Mouse (Mus musculus) gastrocnemius, adult 18-20 months (tissue): ENCODE data around the gene Prdx1. TPM values are rescaled to one million over a fixed set of nuclear protein-coding genes. Genes with fewer than 3 reads are reported as not detected.
"Not testable (repeated sequence)": the region's sequence is repeated elsewhere in the genome, so short reads cannot be mapped to it uniquely, and the experiment has no call there.

Experiments
- DNase-seq: peaks from one replicate; pipeline ENCODE4 v3.0.0; 2021; ENCODE audit warnings: low spot score
- long read RNA-seq, 2 experiments: library from polyadenylated mRNA; stranded (forward); transcript quantifications; one replicate each; pipeline ENCODE4 v2.0.0; 2021
- total RNA-seq, 2 experiments: library from RNA; stranded (reverse); gene quantifications; 2 replicates each; pipeline ENCODE4 v1.2.3; 2021

The Prdx1 gene
- total RNA-seq, result 100 to 1,000 TPM; 267 to 272 TPM
- long read RNA-seq, experiment 1, transcript Prdx1-204 (6 exons, 2,294 nt), result major isoform, 534 of 547 reads
- long read RNA-seq, experiment 1, partial matches to known transcripts, result 3 of 547 reads
- long read RNA-seq, experiment 1, other reads (novel, unspliced or antisense), result 7 of 547 reads
- long read RNA-seq, experiment 2, transcript Prdx1-204 (6 exons, 2,294 nt), result major isoform, 449 of 457 reads
- long read RNA-seq, experiment 2, partial matches to known transcripts, result 5 of 457 reads
- long read RNA-seq, experiment 2, other reads (novel, unspliced or antisense), result 2 of 457 reads

DNA sequence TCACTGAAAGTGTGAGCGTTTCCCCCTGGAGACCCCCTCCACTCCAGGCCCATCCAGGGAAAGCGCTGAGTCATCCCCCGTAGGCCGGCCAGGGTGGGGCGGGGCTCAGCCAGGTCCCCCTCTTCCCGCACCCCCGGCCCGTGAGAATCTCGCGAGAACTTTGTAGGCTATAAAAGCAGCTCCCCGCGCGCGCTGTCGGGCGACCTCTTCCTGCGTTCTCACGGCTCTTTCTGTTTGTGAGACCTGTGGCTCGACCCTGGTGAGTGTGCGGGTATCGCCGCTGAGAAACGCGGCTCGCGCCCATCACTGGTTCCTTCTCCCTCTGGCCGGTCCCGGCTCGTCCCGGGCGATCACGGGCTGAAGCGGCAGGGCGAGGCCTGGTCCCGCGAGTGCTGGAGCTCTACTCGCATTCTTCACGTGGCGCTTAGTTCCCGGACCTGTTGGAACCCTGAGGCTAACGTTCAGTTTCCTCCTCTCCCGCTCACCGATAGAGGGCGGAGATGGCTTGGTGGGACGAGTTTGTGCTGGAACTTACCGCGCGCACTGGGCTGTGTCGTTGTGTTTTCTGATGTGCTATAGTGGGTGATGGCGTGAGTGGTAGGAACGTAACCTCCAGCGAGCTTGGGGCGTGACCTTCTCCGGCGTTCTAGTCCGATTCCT is at the start of gene Prdx1:
Gene Prdx1, plus strand, starts transcription at position 143 of the 660 bp plus-strand sequence.
- DNase-seq, result peak; percentile 96

DNA sequence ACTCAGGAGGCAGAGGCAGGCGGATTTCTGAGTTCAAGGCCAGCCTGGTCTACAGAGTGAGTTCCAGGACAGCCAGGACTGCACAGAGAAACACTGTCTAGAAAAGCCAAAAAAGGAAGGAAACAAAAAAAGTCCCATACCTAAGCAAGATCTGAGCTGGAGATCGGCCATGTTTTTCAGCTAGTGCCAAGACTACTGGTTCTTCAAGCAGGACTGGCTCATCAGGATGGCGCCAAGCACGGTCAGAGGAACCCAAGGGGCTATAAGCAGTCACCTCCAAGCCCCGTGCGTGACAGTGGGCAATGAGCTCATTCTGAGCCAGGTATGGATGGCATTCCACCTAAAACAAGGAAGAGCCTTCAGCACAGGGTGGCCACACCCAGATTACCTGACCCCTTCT is 46.5 kb upstream of the Prdx1 start:
- no peak for DNase-seq

DNA sequence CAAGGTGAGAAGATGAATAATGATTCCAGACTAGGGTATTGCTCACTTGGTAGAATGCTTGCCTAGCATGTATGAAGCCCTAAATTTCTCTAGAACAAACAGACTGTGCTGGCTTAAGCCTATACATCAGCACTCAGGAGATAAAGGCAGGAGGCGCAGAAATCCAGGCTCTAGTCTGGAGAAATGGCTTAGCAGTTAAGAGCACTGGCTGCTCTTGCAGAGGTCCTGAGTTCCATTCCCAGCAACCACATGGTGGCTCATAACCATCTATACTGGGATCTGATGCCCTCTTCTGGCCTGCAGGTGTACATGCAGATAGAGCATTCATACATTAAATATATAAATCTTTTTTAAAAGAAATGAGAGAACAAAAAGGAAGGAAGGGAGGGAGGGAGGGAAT is 43.3 kb upstream of the Prdx1 start:
- DNase-seq, result no peak

DNA sequence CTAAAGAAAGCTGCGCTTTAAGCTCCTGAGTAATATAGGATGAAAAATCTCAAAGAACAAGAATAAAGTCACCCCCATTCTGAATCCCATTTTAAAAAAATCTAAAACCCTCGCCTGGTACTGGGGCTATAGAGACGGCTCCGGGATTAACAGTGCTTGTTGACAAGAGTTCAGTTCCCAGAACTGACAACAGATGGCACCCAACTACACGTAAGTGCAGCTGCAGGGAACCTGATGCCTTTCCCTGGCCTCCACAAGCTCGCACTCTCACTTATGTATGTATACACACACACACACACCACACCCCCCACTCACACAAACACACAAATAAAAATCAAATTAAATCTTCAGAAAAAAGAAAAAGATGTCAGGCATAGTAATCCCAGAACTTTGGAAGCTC is 41.0 kb upstream of the Prdx1 start:
- DNase-seq, result peak; percentile 28

DNA sequence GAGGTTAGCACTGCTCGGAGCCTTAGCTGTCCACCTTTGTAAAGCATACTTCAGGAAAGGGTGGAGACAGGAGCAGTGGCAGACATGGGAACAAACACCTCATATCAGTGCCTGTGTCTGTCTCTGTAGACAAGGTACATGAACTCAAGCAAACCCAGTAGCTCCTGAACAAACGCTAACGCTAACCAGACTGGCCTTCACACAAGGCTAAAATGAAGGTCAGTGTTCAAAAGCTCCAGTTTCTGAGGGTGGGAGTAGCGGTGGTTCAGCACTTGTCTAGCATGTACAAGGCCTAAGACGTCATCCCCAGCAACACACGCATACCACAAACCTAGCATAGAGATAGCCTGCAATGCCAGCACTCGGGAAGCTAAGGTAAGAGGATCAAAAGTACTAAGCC is 39.7 kb upstream of the Prdx1 start:
- no peak for DNase-seq

DNA sequence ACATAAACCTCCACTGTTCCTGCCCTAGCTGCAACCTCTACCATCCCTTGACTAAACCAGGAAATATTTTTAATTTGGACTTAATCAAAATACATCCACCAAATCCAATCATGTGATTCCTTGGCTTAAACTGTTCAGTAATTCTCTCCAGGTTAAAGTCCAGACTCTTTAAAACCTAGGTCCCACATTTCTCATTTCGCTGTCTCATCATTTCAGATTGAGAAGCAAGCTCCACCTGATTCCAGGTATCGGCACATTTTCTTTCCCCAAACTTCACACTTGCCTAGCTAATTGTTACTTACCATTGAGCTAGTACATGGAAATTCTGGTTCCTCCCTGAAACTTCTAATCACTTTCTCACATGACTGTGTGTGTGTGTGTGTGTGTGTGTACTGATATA is 35.9 kb upstream of the Prdx1 start:
- DNase-seq, result no peak

DNA sequence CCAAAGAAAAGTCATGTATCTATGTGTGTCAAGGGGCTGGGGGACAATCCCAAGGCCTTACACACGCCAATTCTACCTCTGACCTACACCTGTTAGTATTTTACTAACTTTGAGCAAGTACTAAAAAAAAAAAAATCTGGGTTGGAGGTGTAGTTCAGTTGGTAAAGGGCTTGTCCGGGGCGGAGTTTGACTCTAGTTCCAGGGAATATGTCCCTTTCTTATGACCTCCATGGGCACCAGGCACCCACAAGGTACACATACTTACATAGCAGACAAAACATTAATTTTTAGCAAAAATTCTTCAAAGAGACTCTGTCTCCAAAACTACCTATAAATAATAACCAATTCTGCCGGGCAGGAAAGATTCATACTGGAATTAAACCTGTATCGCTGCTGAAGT is 35.0 kb upstream of the Prdx1 start:
- DNase-seq, result no peak

DNA sequence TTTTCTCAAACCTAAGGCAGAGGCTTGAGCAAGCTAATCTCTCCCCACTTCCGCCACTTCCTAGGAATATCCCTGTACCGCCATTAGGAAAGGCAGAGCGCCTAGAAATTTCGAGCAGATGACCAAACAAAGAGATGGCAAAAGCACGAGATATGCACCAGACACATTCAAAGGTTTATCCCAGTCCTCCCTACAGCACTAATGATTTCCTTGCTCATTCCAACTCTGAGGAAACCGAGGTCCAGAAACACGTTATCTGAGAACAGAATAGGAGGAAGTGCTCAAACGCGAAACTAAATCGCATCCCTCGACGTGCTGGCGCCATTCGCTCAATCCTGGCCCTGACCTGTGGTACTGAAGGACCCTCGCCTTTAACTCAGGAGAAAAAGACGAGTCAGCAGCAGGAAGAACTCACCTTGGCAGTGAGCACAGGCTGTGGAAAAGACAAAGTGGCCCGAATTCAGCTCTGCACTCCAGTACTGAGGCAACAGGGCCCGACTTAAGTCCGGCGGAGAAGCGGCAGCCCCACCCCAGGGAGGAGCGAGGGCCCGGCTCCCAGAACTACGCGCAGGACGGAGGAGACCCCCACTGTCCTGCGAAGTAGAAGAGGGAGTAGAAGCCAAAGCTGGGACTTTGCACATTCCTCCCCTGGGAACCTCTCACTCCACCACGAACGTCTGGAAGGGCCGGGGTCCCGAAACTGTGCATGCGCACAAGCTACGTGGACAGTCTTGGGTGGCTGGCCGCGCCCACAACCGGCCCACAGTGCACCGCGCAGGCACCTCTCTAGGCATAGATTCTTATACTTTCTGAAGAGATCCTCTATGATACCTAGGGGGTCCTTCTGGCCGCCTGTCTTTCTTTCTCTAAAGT is 34.2 kb upstream of the Prdx1 start, which contains the start of gene Akr1a1:
Gene Akr1a1, minus strand, starts transcription at position 757 of the 873 bp plus-strand sequence.
- peak; percentile 92 for DNase-seq

DNA sequence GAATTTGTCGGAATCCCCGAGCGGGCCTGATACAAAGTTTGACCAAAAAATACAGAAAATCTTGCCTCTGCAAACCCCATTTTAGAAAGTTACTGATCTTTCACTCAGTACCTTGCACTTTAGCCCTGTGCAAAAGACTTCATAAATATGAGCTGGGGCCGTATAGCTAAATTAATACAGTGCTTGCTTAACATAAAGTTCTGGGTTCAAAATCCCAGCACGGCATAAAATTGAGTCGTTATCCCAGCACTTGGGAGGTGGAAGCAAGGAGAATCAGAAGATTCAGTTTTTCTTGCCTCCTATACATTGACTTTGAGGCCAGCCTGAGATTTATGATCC is 33.6 kb upstream of the Prdx1 start:
- no peak for DNase-seq

DNA sequence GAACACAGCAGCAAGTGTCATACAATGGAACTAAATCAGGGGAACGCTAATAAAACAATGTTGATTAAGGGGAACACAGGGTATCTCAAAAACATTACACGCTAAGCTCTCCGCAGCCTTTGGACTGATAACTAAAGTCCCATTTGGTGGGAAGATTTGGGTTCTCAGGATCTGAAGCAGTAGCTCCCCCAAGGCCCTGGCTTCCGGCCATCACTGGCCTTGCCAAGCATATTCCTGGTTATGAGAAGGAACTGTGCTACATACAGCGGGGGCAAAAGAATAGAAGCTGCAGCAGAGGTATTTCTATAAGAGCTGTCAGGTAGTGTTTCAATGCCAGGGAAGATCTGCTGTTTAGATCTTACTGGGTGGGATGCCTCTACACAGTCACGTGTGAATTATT is 32.1 kb upstream of the Prdx1 start:
- no peak for DNase-seq

DNA sequence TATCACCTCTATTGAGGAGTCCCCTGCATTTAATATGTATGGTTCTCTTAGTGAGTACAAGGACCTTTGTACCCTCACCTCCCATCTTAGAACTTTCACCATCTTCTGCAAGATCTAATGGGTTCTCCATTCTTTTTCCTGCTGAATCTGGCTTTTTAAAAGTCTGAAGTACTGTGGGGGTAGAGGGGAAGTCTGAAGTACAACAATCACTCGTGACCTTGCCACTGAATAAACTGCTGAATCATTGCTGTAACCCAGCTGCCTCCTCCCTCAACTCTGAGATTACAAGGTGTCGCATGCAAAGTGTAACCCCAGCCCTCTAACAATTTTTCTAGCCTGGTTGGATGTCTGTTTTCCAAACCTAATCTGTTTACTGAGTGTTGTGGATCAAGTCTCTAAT is 30.2 kb upstream of the Prdx1 start:
- no peak for DNase-seq

DNA sequence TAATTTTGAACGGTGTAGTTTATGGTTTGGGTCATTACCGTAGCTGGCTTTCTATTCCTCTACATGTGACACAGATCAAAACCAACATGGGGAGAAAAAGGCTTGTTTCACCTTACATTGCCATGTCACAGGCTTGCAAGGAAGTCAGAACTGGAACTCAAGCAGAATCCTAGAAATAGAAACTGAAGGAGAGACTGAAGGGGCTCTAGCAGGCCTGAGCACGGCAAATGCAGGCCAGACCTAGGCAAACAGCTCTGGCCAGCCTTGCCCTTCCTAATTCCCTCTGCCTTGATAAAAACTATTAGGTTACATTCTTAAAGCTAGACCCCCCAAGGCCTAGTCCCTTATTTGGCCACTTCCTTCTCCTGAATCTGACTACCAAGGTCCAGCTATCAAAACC is 29.7 kb upstream of the Prdx1 start:
- DNase-seq, result no peak

DNA sequence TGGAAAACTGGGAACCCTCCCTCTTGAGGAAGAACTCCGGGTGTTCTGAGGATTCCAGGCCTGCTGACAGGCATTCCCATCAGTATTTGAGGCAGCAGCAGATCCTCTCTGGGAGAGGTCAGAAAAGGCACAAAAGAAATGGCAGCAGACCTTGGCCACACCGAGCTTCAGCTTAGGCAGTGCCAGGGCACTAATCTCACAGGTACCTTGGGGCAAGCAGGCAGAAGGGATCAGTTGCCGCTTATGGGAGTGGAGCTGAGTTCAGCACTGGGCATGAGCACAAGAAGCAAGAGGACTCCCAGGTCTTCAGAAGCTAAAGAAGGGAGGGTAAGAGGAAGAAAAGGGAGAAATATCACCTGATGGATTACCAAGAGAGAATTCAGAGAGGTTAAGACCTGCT is 27.4 kb upstream of the Prdx1 start:
- DNase-seq, result no peak

DNA sequence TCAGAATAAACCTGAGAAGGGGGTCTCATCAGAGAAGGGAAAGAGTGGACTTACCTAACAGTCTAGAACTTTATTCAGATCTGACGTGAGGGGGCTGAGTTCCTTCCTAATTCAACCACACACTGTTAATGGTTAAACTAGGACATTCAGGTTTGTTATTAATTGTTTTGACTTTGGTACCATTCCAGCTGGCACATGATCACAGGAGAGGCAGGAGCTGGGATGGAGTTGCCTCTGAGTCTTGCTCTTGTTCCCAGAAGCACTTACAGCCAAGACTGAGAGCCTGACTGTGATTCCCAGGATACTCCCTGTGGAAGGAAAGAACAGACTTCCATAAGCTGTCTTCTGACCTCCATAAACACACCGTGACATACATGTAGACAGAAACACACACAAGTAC is 25.9 kb upstream of the Prdx1 start:
- no peak for DNase-seq

DNA sequence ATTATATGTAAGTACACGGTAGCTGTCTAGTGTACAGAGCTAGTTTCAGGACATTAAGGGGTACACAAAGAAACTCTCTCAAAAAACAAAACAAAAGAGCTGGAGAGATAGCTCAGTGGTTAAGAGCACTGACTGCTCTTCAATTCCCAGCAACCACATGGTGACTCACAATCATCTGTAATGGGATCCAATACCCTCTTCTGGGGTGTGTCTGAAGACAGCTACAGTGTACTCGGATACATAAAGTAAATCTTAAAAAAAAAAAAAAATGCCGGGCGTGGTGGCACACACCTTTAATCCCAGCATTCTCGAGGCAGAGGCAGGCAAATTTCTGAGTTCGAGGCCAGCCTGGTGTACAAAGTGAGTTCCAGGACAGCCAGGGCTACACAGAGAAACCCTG is 25.4 kb upstream of the Prdx1 start:
- DNase-seq, result not testable (repeated sequence)

DNA sequence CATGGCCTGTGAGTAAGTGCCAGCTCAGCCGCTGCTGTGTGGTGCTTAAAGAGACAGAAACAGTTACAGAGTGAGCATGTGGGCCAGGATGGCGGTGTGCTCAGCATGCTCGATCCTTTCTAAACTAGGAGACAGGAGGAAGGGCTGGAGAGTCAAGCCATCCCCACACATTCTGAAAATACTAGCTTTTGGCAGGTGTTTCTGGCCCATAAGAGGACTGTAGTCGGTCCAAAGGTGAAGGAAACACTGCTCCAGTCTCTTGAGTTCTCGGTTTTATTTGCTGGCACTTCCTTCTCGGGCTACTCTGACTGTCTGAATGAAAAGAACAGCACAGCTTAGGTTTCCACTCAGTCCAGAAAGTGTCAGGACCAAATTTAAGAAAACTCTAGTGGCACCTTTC is 24.5 kb upstream of the Prdx1 start:
- no peak for DNase-seq

DNA sequence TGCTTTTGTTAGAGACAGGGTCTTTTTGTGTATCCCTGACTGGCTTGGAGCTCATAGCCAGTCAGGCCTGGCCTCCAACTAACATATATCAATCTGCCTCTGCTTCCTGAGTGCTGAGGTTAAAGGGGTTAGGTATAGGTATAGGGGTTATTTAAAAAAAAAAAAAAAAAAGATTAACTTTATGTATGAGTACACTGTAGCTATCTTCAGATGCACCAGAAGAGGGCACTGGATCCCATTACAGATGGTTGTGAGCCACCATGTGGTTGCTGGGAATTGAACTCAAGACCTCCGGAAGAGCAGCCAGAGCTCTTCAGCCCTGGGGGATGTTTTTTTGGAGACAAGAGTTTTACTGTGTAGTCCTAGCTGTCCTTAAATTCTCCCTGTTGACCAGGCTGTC is 23.3 kb upstream of the Prdx1 start:
- DNase-seq, result no peak

DNA sequence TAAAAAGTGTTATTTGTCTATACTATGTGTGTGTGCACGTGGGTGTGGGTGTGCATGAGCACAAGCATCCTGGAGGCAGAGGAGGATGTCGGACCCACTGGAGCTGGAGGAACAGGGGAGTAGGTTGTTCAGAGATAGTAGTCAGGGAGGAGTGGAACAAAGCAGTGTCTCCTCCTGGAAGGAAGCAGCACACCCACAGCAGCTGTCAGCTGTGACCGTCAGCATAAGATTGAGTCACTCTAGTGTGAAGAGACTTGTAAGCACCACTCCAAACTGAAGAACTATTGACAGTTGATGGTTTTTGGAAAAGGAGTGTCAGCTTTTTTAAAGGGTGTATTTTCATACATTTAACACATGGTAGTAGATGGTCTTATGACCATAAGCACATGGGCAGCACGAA is 18.7 kb upstream of the Prdx1 start:
- DNase-seq, result no peak

DNA sequence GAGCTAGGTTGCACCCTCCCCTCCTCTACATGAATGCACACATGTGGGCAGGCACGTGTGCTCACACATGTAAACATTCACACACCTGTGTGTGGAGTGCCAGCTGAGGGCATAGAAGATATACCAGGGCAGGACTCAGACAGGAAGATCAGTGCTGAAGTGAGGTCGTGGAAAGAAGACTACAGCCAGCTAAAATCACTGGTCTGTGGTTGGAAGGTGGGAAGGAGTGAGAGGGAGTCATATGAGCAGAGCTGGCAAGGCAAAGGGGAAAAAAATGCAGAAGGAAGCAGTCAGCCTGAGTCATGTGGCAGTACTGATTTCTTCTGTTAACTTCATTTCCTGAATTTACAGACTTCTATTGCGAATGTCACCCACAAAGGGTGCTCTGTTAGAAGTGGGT is 17.2 kb upstream of the Prdx1 start:
- no peak for DNase-seq

DNA sequence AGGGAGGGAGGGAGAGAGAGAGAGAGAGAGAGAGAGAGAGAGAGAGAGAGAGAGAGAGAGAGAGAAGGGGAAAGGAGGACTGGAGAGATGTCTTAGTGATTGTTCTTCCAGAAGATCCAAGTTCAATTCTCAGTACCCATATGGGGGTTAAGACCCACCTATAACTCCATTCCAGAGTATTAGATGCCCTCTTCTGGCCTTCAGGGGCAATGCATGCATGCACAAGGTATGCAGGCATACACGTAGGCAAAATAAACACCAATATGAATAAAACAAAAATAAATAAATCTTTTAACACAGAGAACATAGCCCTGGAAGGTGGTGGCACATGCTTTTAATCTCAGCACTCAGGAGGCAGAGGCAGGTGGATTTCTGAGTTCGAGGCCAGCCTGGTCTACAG is 16.1 kb upstream of the Prdx1 start:
- no peak for DNase-seq

DNA sequence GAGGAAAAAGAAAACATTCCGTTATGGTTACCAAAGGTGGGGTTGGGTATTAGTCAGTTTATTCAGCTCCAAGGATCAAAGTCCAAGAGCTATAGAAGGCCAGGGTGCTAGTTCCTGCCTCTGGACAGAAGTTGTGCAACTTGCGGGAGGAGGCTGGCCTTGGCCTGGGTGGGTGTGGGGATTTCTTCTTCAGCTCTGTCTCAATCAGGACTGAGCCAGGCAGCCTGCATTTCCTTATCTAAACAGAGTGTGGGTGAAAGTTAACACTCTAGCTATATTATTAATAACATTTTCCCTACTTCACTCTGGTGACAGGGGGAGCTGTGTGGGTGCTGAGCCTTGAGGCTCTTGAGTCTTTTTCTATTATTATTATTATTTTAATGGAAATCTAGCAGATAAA is 12.6 kb upstream of the Prdx1 start:
- DNase-seq, result no peak

DNA sequence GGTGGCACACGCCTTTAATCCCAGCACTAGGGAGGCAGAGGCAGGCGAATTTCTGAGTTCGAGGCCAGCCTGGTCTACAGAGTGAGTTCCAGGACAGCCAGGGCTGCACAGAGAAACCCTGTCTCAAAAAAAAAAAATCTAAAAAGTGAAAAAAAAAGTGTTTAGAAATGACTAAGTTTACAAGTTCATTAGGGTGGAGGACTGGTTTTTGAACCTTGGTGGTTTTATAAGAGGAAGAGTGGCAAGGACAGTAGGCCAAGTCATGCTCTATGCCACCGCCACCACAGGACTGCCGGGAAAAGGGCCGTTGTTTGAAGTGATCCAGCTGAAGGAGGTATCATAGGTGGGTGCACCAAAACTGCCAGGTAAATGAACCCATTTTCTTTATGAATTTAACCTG is 10.6 kb upstream of the Prdx1 start:
- not testable (repeated sequence) for DNase-seq

DNA sequence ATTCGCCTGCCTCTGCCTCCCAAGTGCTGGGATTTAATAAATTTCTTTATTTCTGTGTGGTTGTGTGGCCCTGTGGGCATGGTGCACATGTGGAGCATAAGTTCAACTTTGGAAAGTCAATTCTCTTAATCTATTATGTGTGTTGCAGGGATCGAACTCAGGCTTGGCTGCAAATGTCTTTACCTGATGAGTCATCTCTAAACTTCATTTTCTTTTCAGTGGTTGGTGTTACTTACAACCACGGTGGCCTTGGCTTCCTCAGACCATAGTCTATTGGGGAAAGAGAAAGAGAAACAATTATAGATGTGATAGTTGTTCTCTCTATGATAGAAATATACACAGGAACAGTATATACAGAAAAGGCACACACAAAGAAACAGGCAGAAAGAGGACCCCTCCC is 9.3 kb upstream of the Prdx1 start:
- DNase-seq, result no peak
